16 mouse cellular contexts compared by ENCODE assay signal in the genomic region with DNA sequence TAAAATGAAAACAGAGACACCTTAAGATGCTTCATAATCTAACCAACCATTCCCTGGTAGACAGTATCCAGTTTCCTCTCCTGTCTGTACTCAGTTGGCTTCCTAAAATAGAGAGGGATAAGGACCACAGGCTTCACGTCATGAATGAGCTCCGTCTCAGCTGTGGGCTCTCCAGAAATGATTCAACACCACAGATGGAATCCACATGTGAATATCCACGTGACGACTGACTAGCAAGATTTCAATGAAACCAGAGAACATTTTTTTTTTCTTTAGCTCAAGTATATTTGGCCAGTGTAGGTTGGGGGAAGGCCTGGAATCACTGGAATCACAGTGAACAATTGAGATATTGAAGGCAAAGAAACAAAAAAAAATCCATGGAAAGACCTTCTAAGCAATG.
DNase-seq lines count a peak whose midpoint lies in the region; ATAC-seq lines count a peak whose summit lies in the region.
"Had no signal": no experiment of that assay in that cellular context is flagged by ENCODE, and none has a peak within 500 bp of the region (broad histone marks: within the 10 kb centered on the region; RNA-seq: fewer than 3 reads in every experiment).

No protein-coding gene starts in this region.

- no peak overlapping the region for H3K27ac ChIP-seq in limb, embryonic 15.5 days
- no peak overlapping the region for H3K27ac ChIP-seq in hindbrain, embryonic 10.5 days
- H3K27ac ChIP-seq: neural tube, embryonic 15.5 days had no signal

- no peaks in the 10 kb centered on the region for H3K36me3 ChIP-seq in limb, embryonic 15.5 days
- H3K36me3 ChIP-seq in hindbrain, embryonic 10.5 days, result no peaks in the 10 kb centered on the region
- H3K36me3 ChIP-seq: neural tube, embryonic 15.5 days had no signal

- no peak overlapping the region for H3K4me3 ChIP-seq in limb, embryonic 15.5 days
- no peak overlapping the region for H3K4me3 ChIP-seq in hindbrain, embryonic 10.5 days
- H3K4me3 ChIP-seq: neural tube, embryonic 15.5 days had no signal

- no peaks in the 10 kb centered on the region for H3K9me3 ChIP-seq in limb, embryonic 15.5 days
- no peaks in the 10 kb centered on the region for H3K9me3 ChIP-seq in hindbrain, embryonic 10.5 days
- H3K9me3 ChIP-seq: neural tube, embryonic 15.5 days had no signal

- H3K4me1 ChIP-seq in limb, embryonic 15.5 days, result peaks cover 13% of the 10 kb centered on the region
- H3K4me1 ChIP-seq in hindbrain, embryonic 10.5 days (replicated peaks), result peaks cover 9% of the 10 kb centered on the region

- DNase-seq in frontal cortex, postnatal 25 days (ENCODE audit: low spot score in 2 of 2), result no peak
- peak; percentile 56 to 57 for DNase-seq in heart, postnatal 10 days
- no peak for DNase-seq in heart, postnatal 25 days (ENCODE audit: low spot score)
- DNase-seq in embryo, embryonic 11 days, result peak; percentile 39
- no peak for DNase-seq in hindbrain, embryonic 10.5 days (ENCODE audit: low spot score)
- DNase-seq: cerebellum, adult 2 months; liver; midbrain, embryonic 14.5 days had no signal

- H3K27me3 ChIP-seq in limb, embryonic 15.5 days, result no peaks in the 10 kb centered on the region
- H3K27me3 ChIP-seq in hindbrain, embryonic 10.5 days (ENCODE audit: insufficient read depth, poor library complexity, severe bottlenecking), result no peaks in the 10 kb centered on the region
- H3K27me3 ChIP-seq: neural tube, embryonic 15.5 days had no signal

- intact Hi-C loops in heart, postnatal 10 days (cut with DNase I), result no loop called here
- intact Hi-C loops in heart, postnatal 25 days (cut with DNase I), result loop anchor here (5.0 kb wide), 1 partner anchor 460 kb away; no protein-coding TSS in a partner anchor

- H3K4me2 ChIP-seq in limb, embryonic 15.5 days, result no peak overlapping the region
- H3K4me2 ChIP-seq: neural tube, embryonic 15.5 days had no signal

- no peak overlapping the region for H3K9ac ChIP-seq in limb, embryonic 15.5 days
- H3K9ac ChIP-seq: neural tube, embryonic 15.5 days had no signal

- peak; percentile 76 for ATAC-seq in frontal cortex, adult (ENCODE audit: low TSS enrichment)
- peak; percentile 61; the same call in 1 of the 2 replicates for ATAC-seq in limb, embryonic 15.5 days (ENCODE audit: insufficient number of reproducible peaks, low FRiP score, low TSS enrichment, low read depth)
- ATAC-seq in monocyte, adult 5-6 weeks (replicated peaks; ENCODE audit: insufficient number of reproducible peaks, low FRiP score, low TSS enrichment, poor library complexity, severe bottlenecking), result no peak
- ATAC-seq: forebrain, embryonic 14.5 days; hindbrain, embryonic 16.5 days; intestine, embryonic 16.5 days; lung, postnatal 0 days had no signal

- 30% methylated on average over 4 of the region's 4 CpGs for WGBS in limb, embryonic 15.5 days
- WGBS in hindbrain, embryonic 10.5 days, result 71% methylated on average over 4 of the region's 4 CpGs

Comparison
In these comparisons a context has a peak if more than half of its experiments do, and no peak if none do; other contexts are left out.
1. DNase-seq: peak in heart, postnatal 10 days (2 of 2) and embryo, embryonic 11 days (single experiment); none in frontal cortex, postnatal 25 days (0 of 2), heart, postnatal 25 days (single experiment) and hindbrain, embryonic 10.5 days (single experiment).